Mouse (Mus musculus): Measurements from ENCODE around the gene Tomm70a.

Gene Tomm70a

DNA sequence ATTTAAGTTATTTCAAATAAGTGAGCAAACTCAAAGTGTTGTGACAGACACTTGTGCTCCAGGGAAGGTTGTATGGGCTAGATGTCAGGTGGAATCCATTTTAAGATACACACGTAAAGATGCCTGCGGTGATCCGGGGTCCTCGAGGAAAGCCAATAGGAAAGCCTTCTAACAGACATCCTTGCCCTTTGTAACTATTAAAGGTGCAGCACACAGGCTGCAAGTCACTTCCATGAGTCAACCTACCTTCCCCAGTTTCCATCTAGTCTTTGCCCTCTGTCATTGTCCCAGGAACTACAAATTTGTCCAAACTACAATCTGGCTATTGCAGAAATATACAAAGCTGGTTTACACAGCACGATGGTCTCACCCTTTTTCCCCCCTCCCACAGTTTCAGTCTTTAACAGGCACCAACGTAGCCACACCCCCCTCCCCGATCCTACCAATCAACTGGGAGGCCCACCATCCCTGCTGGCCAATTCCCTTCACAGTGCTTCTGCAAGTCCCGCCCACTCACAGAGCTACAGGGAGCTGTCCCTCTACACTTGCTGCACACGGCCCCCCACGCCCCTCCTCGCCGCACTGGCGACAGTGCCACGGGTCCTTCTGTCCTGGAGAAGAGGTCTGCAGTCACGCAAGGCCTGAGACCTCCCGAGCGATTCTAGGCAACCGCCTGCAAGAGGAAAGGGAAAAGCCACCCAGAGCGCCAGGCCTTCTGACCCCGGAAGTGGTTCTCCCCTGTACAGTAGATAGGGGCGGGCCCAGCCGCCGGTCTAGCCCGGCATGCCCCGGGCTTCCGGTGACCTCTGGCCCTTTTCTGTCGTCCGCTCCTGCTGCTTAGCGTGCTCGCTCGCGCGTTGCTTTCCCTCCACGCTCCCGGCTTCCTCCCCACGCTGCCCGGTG is at the start of gene Tomm70a:
Tomm70a (plus strand) TSS at position 791 of the 903 bp plus-strand sequence.
- peak; percentile 95 to 97 for DNase-seq

DNA sequence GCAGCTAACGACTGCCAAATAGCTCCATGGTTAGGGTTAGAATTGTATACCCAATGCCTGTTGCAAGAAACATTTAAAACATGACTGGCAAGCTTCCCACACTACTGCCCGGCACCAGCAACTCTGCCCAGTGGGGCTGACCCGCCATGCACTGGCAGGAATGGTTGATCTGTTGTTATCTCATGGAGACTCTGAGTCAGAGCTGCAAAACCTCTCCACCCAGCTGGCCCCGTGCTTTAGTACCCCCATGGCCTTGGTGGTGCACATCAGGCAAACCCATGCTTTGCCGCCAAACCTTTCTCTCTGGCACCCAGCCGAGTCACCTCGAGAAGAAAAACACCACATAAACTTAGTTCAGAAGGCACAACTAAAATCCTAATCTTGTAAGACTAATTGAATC is 45.5 kb upstream of the Tomm70a start:
- DNase-seq, result no peak

DNA sequence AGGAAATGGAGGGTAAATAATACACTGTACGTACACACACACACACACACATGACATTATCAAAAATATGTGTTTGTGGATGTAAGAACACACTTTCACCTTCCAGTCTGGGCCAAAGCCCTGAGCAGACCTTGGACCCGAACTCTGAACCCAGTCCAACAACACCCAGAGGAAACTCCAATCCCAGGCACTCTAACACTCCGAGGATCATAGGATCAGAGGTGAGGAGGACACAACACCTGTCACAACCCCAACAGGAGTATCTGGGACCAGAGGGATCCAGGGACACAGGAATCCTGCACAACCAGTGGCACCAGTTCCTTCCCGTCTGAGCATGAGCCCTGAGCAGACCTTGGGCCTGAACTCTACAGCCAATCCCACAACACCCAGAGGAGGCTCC is 41.9 kb upstream of the Tomm70a start:
- no peak for DNase-seq

DNA sequence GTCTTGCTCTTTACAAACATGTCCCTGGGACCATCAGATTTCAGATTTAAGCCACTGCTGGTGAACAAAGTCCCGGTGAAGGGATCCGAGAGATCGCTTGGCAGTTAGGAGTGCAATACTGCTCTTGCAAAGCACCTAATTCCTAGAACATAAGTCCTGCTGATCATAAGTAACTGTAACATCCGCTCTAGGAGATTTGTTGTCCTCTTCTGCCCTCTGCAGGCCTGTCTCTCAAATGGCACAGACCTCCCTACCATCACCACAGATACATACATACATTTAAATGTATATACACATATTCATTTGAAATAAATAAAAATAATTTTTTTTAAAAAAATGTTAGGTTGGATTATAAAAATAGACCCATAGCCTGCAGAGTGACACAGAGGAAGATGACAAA is 29.0 kb upstream of the Tomm70a start:
- peak; percentile 24 to 62 for DNase-seq

DNA sequence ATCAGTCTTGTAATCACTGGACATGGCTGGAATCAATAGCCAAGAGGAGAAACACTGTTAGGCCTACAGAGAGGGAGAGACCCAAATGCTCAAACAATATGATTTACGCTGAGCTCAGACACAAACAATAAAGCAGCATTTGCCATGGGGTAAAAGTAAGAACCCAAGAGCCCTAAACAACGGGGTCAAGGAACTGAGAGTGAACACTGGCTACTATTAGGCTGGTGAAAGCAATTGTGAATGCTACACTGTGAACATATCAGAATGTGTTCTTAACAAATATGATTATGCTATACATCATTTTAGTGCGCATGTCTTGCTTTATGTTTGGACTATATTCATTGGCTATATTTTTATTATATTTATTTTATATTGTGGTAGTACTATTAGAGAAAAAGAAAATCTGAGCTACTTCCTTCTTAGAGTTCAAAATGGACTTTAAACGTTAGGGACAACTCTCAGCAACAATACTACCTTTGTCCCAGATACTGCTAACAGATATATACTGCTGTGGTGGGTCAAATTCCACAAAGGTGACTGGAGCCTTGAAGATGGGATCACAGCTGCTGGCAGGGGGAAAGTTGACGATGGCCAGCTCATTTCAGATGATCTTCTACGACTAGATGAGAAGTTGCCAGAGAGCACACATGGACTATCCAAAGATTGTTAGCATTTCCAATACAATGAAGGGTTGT is 28.4 kb upstream of the Tomm70a start:
- no peak for DNase-seq

DNA sequence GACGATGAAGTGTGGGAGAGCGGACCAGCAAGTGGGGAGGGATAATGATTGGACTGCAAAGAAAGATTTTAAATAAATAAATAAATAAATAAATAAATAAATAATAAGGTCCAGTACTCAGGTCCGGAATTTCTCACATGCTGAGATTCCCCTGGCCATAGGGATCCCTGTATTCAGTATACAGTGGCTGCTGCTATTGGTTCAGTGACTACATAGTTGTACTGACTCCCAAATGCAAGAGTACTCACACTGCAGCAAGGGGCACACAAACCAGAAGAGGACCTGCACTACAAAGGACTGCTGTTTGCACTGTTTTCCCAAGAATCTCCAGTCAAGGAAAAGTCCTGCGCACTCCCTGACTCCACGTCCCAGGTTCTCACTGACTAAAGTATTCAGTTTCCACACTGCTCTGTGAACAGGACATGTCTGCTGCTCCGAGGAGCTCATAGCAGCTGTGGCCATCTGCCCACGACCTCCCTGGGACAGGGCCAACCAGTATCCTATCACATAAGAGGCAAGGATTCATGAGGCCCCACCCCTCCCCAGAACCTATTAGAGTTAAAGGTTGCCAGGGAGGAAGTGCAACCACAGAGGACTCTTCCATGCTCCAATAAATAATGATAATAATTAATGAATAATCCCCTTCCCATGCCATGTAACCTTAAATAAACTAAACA is 22.9 kb upstream of the Tomm70a start:
- DNase-seq, result no peak

DNA sequence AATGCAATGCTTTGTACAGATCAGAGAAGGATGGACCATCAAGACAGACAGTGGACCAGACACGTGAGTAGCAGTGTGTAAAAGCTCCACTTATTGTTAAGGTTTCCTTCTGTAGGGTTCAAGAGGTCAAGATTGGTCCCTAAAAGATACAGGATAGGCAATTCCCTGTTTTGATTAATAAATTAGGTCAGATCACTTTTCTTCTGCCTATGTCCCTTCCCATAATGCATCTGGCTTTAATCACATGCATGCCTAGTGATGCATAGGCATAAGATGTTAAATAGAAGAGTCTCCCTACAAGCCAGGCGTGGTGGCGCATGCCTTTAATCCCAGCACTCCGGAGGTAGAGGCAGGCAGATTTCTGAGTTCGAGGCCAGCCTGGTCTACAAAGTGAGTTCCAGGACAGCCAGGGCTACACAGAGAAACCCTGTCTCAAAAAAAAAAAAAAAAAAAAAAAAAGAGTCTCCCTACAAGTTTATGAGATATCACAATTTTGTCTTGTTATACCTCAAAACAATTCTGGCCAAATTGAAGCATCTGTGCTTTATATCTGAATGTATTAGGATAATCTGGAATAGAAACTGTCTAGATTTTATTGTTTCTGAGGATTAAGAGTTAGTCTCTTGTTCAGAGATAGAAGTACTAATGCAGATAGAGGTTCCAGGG is 21.8 kb upstream of the Tomm70a start:
- DNase-seq, result no peak

DNA sequence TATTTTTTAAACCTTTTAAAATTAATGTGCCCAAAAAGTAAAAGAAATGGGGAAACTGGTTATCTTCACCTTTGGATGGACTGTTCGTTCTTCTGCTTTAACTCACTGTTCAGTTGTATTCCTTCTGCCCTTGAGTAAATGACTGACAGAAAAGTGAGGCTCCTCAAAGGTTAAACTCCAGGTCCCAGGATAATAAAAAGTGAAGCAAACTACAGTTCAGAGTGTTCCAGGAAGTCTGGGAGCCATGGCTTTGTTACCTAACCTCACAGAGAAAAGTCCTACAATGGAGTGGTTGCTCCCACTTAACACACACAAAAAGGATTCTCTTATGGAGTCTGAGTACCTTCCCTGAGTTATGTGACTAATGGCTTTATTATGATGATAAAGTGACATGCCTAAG is 20.3 kb upstream of the Tomm70a start:
- DNase-seq, result no peak

DNA sequence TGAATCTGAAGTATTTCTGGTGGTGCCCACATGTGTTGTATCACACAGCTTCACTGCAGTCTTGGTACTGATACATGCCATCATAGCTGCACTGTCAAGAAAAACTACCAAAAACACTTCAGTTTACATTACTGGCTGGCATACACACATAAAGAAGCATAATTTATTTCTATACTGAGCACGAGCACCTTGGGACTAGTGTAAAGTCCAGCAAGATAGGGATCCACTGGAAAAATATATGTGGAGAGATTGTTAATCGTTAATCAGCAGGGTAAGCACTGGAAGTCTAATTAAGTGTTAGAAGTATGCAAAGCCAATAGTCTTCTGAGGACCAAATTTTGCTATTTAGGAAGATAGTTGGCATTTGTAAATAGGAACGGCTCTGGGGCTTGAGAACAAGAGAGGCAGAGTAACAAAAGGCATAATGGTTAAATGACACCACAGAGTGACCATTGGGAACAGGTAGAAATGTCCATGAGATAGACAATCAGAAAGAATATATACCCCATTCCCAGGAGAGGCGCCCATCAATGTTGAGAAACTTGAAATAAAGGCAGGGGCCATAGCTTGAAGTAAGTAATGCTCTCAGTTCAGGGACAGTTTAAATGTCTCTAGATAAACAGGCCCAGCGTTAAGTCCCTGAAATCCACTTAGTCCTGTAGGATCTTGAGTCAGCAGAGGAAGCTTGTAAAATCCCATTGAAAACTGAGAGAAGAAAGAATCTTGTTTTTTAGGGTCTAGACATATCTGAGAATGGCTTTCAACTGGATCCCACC is 15.1 kb upstream of the Tomm70a start:
- no peak for DNase-seq

DNA sequence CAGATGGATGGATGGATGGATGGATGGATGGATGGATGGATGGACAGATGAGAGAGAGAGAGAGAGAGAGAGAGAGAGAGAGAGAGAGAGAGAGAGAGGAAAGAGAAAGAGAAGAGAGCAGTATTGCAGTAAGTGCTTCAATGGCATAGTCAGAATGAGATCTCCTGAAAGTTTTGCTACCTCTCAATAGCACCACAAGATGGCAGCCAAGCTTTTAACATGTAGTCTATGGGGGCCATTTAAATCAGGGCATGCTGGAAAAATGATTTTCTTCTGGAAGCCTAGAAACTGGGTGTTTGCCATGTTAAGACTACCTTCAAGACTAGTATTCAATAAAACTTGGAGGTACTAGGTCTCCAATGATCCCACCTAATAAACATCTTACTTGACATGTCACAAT is 5.4 kb upstream of the Tomm70a start:
- no peak for DNase-seq

DNA sequence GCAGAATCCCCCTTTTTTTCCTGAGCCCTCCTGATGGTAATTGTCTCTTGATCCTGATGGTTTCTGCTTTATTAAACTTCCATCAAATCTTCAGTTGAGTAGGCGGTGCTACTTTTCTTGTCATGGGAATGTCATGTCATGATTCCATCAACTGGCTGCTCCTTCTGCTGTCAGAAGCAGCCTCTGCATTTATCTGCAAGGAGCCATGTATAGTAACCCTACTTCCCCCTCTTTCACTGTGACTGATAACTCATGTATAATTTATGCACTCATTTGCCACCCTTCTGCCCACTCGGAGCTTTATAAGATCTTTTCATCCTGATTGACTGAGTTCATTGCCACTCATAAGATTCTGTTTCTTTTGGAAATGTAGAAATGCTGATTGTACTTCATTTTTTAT is 3.9 kb upstream of the Tomm70a start:
- DNase-seq, result no peak

DNA sequence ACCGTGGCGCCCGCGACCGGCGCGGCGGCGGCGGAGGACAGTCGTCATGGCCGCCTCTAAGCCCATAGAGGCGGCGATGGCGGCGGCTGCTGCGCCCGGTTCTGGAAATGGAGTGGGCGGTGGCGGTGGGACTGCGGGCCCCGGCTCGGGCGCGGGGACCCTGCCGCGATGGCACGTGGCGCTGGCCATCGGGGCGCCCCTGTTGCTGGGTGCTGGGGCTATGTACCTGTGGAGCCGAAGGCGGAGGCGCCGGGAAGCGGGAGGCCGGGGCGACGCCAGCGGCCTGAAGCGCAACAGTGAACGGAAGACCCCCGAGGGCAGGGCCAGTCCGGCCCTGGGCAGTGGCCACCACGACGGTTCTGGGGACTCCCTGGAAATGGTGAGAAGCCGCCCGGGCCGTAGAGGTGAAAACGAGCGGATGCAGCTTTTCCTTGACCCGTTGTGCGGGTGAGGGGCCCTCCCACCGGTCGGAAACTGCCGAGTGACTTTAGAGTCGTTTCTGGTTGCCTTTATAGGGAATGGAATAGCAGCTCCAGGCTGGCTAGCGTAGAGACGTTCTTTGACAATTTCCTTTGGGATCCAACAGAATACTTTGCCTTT is 413 bp downstream of the Tomm70a start:
- no peak for DNase-seq

DNA sequence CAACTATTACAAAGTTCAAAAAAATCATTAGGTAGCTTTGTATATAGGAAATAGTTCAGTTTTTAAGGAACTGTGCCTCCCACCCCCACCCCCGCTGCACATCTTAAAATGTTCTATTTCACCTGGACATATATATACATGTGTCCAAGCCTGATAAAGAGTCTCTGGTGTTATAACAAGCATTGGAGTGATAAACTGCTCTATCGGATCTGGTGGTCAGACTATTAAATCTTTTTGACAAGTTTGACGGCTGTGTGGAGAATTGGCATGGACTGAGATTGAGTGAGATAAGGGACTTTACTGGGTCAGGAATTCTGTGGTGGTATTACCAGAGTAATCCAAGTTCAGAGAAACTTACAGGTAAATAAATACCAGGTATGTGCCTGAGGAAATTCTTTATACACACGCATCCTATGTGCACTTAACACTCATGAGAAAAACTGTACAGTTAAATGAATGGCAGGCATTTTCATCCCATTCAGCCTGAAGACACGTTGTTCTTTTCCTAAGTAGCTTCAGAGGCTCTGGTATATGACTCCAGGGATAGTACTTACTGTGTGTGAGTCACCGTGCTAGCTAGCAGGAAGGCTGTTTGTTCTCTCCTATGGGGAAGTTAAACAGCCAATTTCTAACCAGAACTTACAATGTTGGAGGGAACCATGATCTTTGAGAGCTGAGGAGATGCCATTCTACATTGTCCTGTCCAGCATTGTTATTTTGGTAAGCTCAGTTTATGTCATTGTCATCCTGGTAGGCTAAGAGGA is 1.4 kb downstream of the Tomm70a start:
- no peak for DNase-seq

DNA sequence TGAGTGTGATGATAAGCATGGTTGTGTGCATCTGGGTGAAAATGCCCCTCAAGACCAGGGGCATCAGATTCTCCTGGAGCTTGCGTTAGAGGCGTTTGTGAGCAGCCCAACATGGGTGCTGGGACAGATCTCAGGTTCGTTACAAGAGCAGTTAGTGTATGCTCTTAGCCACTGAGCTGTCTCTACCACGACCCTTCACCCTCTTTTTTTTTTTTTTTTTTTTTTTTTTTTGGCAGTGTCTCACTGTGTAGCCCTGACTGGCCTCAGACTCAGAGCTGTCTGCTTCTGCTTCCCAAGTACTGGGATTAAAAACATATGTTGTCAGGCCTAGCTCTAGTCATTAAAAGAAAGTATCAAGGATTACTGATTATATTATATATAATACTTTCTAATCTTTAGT is 4.8 kb downstream of the Tomm70a start:
- DNase-seq, result no peak

DNA sequence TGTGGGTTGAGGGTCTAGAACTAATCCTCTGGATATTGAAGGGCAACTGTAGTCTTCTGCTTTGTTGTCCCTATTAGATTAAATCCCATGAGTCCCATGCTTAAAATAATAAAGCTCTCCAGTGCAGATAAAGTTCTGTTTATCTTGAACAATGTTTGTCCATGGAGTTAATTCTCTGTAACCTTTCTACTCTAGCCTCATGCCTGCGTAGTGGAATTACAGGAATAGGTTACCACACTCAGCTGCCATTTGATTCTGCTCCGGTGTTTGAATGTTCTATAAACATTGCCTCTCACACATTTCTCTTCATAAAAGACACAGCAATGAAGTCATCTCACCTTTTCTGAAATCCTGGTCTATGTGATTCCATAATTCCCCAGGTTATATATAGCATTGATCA is 6.3 kb downstream of the Tomm70a start:
- DNase-seq, result no peak

DNA sequence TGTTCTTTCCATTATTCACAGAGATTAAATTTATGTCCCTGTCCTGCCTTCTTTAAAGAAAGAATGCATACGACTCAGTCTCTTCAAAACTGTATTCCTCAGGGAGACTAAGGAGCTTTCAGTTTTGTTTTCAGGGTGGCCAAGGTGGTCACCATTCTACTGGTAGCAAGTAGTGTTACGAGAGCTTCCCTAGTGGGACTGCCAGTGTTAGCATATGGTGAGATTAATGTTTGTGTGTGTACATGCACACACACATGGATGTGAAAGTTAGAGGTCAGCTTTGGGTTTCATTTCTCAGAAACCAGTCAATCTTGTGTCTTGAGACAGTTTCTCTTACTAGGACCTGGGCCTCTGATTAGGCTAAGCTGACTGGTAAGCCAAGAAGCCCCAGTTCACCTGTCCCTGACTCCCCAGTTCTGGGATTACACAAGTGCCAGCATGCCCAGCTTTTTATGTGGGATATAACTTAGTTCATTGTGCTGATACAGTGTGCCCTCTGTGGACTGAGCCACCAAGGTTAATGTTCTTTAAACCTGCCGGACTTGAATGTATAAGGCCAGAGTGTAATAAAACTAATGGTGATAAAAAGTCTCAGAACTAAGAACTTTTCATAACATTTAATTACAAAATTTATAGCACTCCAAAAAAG is 9.4 kb downstream of the Tomm70a start:
- DNase-seq, result no peak

DNA sequence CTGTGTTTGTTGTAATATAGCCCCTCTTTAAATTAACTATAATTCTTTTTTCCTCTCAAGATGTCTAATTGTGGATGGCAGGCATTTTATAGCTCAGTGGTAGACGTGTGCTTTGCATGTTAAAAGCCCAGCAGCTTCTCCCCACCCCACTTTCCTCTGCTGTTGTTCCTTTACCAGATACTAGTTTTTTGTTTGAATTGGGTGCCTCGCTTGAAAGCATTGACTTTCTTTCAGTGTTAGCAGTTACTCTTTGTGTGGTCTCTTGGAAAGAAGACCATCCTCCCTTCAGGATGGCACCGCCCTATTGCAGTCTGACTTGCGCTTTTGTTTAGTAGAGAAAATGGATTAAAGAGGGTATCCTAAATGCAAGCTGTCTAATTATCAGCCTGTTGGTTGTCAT is 10.0 kb downstream of the Tomm70a start:
- DNase-seq, result no peak

DNA sequence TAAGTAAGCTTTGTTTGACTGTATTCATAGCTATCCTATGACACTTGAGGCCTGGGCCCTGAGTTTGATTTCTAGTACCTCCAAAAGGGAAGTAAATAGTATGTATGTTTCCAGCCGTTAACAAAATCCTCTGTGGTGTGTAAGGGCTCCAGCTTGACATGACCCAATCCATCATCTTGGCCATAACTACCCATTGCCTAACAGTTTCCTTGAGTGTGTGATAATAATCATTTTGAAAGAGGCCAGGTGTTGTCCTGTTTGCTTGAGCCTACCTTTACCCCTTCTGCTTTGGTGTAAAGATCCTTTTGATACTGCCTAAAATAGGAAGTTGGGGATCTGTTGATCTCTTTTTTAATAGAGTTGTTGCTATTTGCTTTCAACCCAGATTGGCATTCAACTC is 10.8 kb downstream of the Tomm70a start:
- no peak for DNase-seq

DNA sequence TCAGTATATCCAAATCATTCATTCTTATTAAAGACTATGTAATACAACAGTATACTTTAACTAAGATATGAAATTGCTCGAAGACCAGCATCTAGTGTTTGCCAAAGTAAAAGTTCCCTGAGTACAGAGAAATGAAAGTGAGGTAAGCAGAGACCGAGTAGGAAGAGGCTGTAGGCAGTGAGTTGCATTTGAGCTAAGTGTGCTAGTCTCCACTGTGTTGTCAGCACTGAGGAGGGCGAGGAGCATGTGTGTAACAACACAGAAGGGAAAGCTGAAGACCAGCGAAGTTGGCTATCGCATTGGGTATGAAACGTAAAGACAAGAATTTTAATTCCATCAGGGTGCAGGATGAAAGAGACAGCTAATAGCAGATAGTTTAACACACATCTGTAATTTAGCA is 12.1 kb downstream of the Tomm70a start:
- no peak for DNase-seq

DNA sequence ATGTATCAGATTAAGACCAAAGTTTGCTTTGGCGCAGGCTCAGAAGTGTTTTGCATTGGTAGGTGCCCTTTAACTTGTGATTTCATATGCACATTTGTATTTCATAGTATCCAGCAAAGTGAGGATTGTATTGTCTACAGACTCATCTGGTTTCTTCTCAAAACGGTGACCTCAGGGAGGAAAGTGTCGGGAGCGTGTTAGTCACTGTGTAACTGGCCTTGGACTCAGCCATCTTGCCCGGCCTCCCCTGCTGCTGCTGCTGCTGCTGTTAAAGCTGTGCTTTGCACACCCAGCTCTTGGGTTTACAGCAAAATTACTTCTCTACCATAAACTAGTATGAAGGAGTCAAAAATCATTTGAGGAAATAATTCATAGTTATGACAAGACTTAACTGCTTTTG is 23.2 kb downstream of the Tomm70a start:
- no peak for DNase-seq

DNA sequence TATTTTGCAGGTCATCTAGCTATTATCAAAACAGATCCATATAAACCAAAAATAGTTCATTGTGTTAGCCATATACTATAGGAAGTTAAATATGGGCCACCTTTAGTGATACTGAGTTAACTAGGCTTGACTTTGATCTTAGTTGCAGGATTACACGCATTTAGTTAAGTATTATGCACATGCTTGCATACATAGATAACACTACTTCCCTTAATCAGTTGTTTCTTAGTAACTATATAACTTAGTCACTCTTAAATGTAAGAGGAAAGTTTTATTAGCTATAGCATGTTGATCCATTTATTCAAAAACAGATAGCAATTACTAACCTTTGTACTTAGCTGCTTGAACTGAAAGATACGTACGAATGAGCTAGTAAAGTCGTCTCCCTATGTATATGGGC is 29.9 kb downstream of the Tomm70a start:
- no peak for DNase-seq

Data from cerebellum, postnatal 25 days (tissue).